Mouse (Mus musculus): Measurements from ENCODE around the gene C130026I21Rik. TPM values are rescaled to one million over a fixed set of nuclear protein-coding genes. Genes with fewer than 3 reads are reported as not detected.
"Not testable (repeated sequence)": the region's sequence is repeated elsewhere in the genome, so short reads cannot be mapped to it uniquely, and the experiment has no call there.

C130026I21Rik gene
- polyA plus RNA-seq, 2 experiments, result 0.22 TPM

DNA sequence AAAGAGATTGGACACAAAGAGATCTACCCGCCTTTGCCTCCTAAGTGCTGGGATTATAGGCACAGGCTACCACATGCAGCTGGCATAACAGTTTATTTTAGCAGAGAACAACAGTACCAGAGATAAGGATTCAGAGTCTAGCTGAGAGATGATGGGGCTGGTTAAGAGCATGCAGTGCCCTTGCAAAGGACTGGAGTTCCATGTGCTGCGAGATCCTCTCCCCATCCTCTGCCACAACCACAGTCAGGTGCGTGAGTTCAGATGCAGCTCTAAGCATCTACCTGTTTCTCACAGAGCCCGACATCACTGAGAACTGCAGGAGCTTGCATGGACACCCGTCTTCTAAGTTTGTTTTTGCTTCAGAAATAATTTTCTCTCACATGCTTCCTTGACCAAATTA, 24.1 kb downstream of the C130026I21Rik start:
- H3K9me3 ChIP-seq (ENCODE audit: control insufficient read depth, low read length); H3K4me3 ChIP-seq (ENCODE audit: insufficient read depth in 1 of 2, low read depth in 2 of 2, low read length in 2 of 2); H3K9ac ChIP-seq (replicated peaks); ATAC-seq (ENCODE audit: insufficient read depth); DNase-seq (ENCODE audit: low read depth in 3 of 3, low spot score in 3 of 3); H3K36me3 ChIP-seq (replicated peaks; ENCODE audit: control insufficient read depth, insufficient read depth, low read depth); H3K4me1 ChIP-seq (replicated peaks; ENCODE audit: control insufficient read depth in 2 of 2, insufficient read depth in 2 of 2, low read length in 1 of 2); H3K27me3 ChIP-seq (ENCODE audit: control insufficient read depth, insufficient read depth, low read length); H3K4me2 ChIP-seq (ENCODE audit: low read depth); H3K27ac ChIP-seq: not testable (repeated sequence)
- WGBS (ENCODE audit: insufficient replicate concordance), result 61% methylated on average over 4 of the region's 5 CpGs

DNA sequence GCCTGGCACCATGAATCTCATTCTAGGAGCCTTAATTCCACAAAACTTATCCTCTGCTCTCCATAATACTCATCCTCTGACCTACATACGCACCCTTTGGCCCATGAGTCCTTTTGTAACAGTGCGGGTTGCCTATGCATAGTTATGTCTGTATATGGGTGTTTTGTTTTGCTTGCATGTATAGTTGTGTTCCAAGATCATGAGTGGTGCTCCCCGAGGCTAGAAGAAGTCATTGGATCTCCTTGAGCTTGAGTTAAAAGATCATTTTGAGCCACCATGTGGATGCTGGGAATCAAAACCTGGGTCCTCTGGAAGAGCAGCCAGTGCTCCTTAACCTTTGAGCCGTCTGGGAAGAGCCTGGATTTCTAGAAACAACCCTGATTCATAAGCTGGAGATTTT, 25.4 kb downstream of the C130026I21Rik start:
- H3K4me1 ChIP-seq (replicated peaks; ENCODE audit: control insufficient read depth in 2 of 2, insufficient read depth in 2 of 2, low read length in 1 of 2); DNase-seq (ENCODE audit: low read depth in 3 of 3, low spot score in 3 of 3); ATAC-seq (ENCODE audit: insufficient read depth); H3K4me2 ChIP-seq (ENCODE audit: low read depth); H3K9me3 ChIP-seq (ENCODE audit: control insufficient read depth, low read length); H3K27me3 ChIP-seq (ENCODE audit: control insufficient read depth, insufficient read depth, low read length); H3K4me3 ChIP-seq (ENCODE audit: insufficient read depth in 1 of 2, low read depth in 2 of 2, low read length in 2 of 2); H3K36me3 ChIP-seq (replicated peaks; ENCODE audit: control insufficient read depth, insufficient read depth, low read depth); H3K9ac ChIP-seq (replicated peaks); H3K27ac ChIP-seq: not testable (repeated sequence)
- WGBS (ENCODE audit: insufficient replicate concordance), result 45% methylated on average over 3 of the region's 4 CpGs

DNA sequence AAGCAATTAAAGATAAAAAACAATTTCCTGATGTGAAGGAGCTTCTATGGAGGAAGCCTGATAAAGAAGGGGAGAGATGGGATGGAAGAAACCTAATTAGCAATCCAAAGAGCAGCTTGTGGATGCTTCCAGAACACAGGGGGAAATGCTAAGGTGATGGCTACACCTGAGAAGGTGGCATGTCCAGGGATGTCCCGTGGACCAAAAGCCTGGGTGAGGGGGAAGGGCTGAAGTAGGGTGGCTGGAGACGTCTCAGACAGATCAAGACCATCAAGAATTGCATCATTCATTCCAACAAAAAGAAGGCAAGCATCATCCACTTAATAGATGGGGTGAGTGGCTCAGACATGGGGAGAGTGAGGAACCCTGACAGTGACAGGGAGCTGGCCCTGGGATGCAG, 27.3 kb downstream of the C130026I21Rik start:
- not testable (repeated sequence) for H3K4me1 ChIP-seq (replicated peaks; ENCODE audit: control insufficient read depth in 2 of 2, insufficient read depth in 2 of 2, low read length in 1 of 2); ATAC-seq (ENCODE audit: insufficient read depth); H3K4me2 ChIP-seq (ENCODE audit: low read depth); H3K9ac ChIP-seq (replicated peaks); H3K27ac ChIP-seq; H3K9me3 ChIP-seq (ENCODE audit: control insufficient read depth, low read length); DNase-seq (ENCODE audit: low read depth in 3 of 3, low spot score in 3 of 3); H3K36me3 ChIP-seq (replicated peaks; ENCODE audit: control insufficient read depth, insufficient read depth, low read depth); H3K27me3 ChIP-seq (ENCODE audit: control insufficient read depth, insufficient read depth, low read length); H3K4me3 ChIP-seq (ENCODE audit: insufficient read depth in 1 of 2, low read depth in 2 of 2, low read length in 2 of 2)
- WGBS (ENCODE audit: insufficient replicate concordance), result 41% methylated on average over 2 of the region's 2 CpGs

DNA sequence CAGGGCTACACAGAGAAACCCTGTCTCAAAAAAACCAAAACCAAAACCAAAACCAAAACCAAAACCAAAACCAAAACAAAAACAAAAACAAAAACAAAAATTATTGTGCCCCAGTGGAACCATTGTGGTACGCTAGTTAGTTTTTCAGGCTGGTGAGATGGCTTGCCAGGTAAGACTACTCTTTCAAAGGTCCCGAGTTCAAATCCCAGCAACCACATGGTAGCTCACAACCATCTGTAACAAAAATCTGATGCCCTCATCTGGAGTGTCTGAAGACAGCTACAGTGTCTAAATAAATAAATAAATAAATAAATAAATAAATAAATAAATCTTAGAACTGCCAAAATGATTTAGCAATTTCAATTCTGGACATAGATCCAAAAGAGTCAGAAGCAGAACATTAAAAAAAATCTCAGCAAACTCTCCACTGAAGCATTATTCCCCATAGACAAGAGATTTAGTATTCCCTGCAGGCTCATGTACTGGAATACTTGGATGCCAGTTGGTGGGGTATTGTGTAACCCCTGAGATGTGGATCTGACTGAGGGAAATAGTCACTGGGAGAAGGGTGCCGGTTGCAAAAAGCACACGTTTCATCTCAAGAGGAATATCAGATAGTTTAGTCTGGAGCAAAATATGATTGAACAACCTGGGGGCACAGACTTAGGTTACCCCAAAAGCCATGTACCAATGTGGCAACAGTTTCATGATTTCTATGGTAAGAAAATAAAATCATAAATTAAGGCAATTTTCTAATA, 31.2 kb downstream of the C130026I21Rik start:
- not testable (repeated sequence) for H3K4me2 ChIP-seq (ENCODE audit: low read depth); ATAC-seq (ENCODE audit: insufficient read depth); H3K9me3 ChIP-seq (ENCODE audit: control insufficient read depth, low read length); H3K27me3 ChIP-seq (ENCODE audit: control insufficient read depth, insufficient read depth, low read length); DNase-seq (ENCODE audit: low read depth in 3 of 3, low spot score in 3 of 3); H3K9ac ChIP-seq (replicated peaks); H3K4me1 ChIP-seq (replicated peaks; ENCODE audit: control insufficient read depth in 2 of 2, insufficient read depth in 2 of 2, low read length in 1 of 2); H3K36me3 ChIP-seq (replicated peaks; ENCODE audit: control insufficient read depth, insufficient read depth, low read depth); H3K27ac ChIP-seq; H3K4me3 ChIP-seq (ENCODE audit: insufficient read depth in 1 of 2, low read depth in 2 of 2, low read length in 2 of 2)
- WGBS (ENCODE audit: insufficient replicate concordance), result 58% methylated on average over 4 of the region's 4 CpGs

DNA sequence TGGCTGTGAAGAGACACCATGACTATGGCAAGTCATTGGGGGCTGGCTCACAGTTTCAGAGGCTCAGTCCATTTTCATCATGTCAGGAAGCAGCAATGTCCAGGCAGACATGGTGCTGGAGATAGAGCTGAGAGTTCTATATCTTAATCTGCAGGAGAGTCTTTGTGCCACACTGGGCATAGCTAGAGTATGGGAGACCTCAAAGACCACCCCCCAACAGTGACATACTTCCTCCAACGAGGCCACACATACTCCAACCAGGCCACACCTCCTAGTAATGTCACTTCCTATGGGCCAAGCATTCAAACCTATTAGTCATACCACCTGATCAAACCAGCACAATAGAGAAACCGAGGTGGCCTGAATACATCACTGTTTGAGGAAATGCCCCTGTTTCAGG, 63.8 kb downstream of the C130026I21Rik start:
- 29% methylated on average over 1 of the region's 2 CpGs for WGBS (ENCODE audit: insufficient replicate concordance)
- not testable (repeated sequence) for H3K4me1 ChIP-seq (replicated peaks; ENCODE audit: control insufficient read depth in 2 of 2, insufficient read depth in 2 of 2, low read length in 1 of 2); H3K27me3 ChIP-seq (ENCODE audit: control insufficient read depth, insufficient read depth, low read length); H3K27ac ChIP-seq; H3K9me3 ChIP-seq (ENCODE audit: control insufficient read depth, low read length); H3K9ac ChIP-seq (replicated peaks); H3K4me3 ChIP-seq (ENCODE audit: insufficient read depth in 1 of 2, low read depth in 2 of 2, low read length in 2 of 2); H3K4me2 ChIP-seq (ENCODE audit: low read depth); H3K36me3 ChIP-seq (replicated peaks; ENCODE audit: control insufficient read depth, insufficient read depth, low read depth); ATAC-seq (ENCODE audit: insufficient read depth); DNase-seq (ENCODE audit: low read depth in 3 of 3, low spot score in 3 of 3)

DNA sequence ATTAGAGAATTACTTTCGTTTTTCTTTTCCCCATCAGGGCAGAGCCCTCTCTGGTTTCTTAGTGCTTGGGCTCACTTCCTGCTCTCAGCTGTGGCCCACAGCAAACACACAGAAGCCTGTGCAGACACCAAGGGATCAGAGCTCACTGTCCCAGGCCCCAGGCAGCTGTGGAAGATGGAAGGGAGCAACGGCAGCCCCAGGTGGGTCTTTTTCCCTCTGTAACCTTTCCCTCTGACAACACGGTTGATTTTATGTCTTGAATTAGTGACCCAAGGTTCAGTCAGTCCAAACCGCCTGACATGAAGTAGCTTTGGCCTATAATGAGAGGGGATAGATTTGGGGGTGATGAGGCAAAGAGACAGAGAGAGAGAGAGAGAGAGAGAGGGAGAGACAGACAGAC, 70.8 kb downstream of the C130026I21Rik start:
- not testable (repeated sequence) for H3K36me3 ChIP-seq (replicated peaks; ENCODE audit: control insufficient read depth, insufficient read depth, low read depth); ATAC-seq (ENCODE audit: insufficient read depth); H3K9ac ChIP-seq (replicated peaks); H3K4me2 ChIP-seq (ENCODE audit: low read depth); H3K27me3 ChIP-seq (ENCODE audit: control insufficient read depth, insufficient read depth, low read length); H3K4me1 ChIP-seq (replicated peaks; ENCODE audit: control insufficient read depth in 2 of 2, insufficient read depth in 2 of 2, low read length in 1 of 2); DNase-seq (ENCODE audit: low read depth in 3 of 3, low spot score in 3 of 3); H3K9me3 ChIP-seq (ENCODE audit: control insufficient read depth, low read length); H3K4me3 ChIP-seq (ENCODE audit: insufficient read depth in 1 of 2, low read depth in 2 of 2, low read length in 2 of 2); H3K27ac ChIP-seq
- 64% methylated on average over 3 of the region's 4 CpGs for WGBS (ENCODE audit: insufficient replicate concordance)

DNA sequence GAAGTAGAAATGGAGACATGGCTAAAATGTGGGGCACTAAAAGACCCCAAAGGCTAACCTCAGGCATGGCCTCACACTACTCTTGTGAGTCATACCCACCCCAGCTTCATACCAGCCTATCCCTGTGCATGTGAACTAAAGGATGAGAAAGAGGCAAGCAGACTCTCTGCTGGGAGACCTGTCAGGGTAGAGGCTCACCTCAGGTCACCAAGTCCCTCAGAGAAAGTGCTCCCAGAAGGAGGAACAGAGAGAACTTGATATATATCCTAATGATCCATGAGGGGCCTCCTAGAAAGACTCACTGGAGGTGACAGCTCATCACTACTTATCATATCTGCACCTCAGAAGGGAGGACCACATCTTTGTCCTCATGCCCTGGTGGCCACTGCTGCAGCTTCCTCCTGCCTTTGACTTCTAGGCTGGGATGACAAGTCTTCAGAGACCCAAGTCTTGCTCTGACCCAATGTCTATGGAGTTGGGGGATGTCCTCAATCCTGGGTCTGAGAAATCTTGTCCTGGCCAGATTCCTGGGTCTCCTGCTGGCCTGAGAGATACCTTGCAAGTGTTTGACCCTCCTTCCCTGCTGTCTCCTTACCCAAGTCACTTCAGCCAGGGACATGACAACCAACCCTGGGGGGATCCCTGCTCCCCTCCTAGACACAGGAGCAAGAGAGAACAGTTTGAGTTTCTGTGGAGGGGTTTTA, 71.6 kb downstream of the C130026I21Rik start:
- not testable (repeated sequence) for H3K4me3 ChIP-seq (ENCODE audit: insufficient read depth in 1 of 2, low read depth in 2 of 2, low read length in 2 of 2); DNase-seq (ENCODE audit: low read depth in 3 of 3, low spot score in 3 of 3); H3K27me3 ChIP-seq (ENCODE audit: control insufficient read depth, insufficient read depth, low read length); H3K9me3 ChIP-seq (ENCODE audit: control insufficient read depth, low read length); H3K4me1 ChIP-seq (replicated peaks; ENCODE audit: control insufficient read depth in 2 of 2, insufficient read depth in 2 of 2, low read length in 1 of 2); H3K9ac ChIP-seq (replicated peaks); H3K27ac ChIP-seq; ATAC-seq (ENCODE audit: insufficient read depth); H3K4me2 ChIP-seq (ENCODE audit: low read depth); H3K36me3 ChIP-seq (replicated peaks; ENCODE audit: control insufficient read depth, insufficient read depth, low read depth)

DNA sequence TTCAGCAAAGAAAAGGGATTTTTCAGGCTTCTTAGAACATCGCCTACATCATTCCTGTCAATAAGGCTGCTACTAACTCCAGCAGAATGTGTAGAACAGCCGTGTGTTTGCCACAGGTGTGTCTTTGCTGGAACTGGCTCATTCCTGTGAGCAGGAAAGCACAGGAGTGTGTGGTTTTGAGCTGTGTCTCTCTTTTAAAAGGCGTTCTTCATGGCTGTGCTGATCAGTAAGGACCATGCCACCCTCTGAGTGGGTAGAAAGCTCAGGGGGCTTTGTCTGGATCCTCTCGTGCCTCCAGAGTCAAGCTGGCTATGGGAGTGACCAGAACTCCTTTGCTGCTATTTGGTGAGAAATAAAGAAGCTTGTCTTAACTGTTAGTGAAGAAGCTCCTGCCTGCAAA, 73.6 kb downstream of the C130026I21Rik start:
- not testable (repeated sequence) for ATAC-seq (ENCODE audit: insufficient read depth); H3K27me3 ChIP-seq (ENCODE audit: control insufficient read depth, insufficient read depth, low read length); H3K27ac ChIP-seq; H3K36me3 ChIP-seq (replicated peaks; ENCODE audit: control insufficient read depth, insufficient read depth, low read depth); H3K9me3 ChIP-seq (ENCODE audit: control insufficient read depth, low read length); H3K9ac ChIP-seq (replicated peaks); H3K4me3 ChIP-seq (ENCODE audit: insufficient read depth in 1 of 2, low read depth in 2 of 2, low read length in 2 of 2); H3K4me1 ChIP-seq (replicated peaks; ENCODE audit: control insufficient read depth in 2 of 2, insufficient read depth in 2 of 2, low read length in 1 of 2); H3K4me2 ChIP-seq (ENCODE audit: low read depth); DNase-seq (ENCODE audit: low read depth in 3 of 3, low spot score in 3 of 3)
- 46% methylated on average over 4 of the region's 4 CpGs for WGBS (ENCODE audit: insufficient replicate concordance)
